Mouse (Mus musculus) neural tube, embryonic 11.5 days (tissue): ENCODE data around the gene Ccdc136. TPM values are rescaled to one million over a fixed set of nuclear protein-coding genes. Genes with fewer than 3 reads are reported as not detected.

Experiments
- ATAC-seq: fragments of 200-750 bp; cut with Nextera tagmentation; 2 replicates; pipeline ENCODE4 v1.8.0; 2017; ENCODE audit warnings: moderate number of reproducible peaks, mild to moderate bottlenecking, moderate TSS enrichment, moderate library complexity; ENCODE audit not compliant: insufficient read depth, low FRiP score, low TSS enrichment
- DNase-seq: peaks from one replicate; pipeline ENCODE4 v3.0.0-alpha.2; 2015; ENCODE audit warnings: low spot score
- H3K27ac ChIP-seq: fragments of 300-500 bp; sonication (generic); 2 replicates; pipeline ENCODE4 v1.5.1; 2014; ENCODE audit warnings: low read depth, mild to moderate bottlenecking, low read length
- H3K27me3 ChIP-seq: fragments of 300-500 bp; sonication (generic); 2 replicates; pipeline ENCODE4 v1.6.1; 2014; ENCODE audit warnings: mild to moderate bottlenecking, low read length, mixed read lengths; ENCODE audit not compliant: control insufficient read depth, insufficient read depth
- H3K36me3 ChIP-seq: fragments of 300-500 bp; sonication (generic); 2 replicates; pipeline ENCODE4 v1.6.1; 2014; ENCODE audit warnings: mild to moderate bottlenecking, low read length, moderate library complexity, mixed read lengths; ENCODE audit not compliant: control insufficient read depth, insufficient read depth
- H3K4me1 ChIP-seq: fragments of 300-500 bp; sonication (generic); 2 replicates; pipeline ENCODE4 v1.6.1; 2014; ENCODE audit warnings: low read length, mixed read lengths; ENCODE audit not compliant: control insufficient read depth, insufficient read depth
- H3K4me2 ChIP-seq: fragments of 300-500 bp; sonication (generic); 2 replicates; pipeline ENCODE4 v1.6.1; 2014; ENCODE audit warnings: low read depth, mild to moderate bottlenecking, moderate library complexity
- H3K4me3 ChIP-seq: fragments of 300-500 bp; sonication (generic); 2 replicates; pipeline ENCODE4 v1.5.1; 2014; ENCODE audit warnings: low read depth, low read length
- H3K9ac ChIP-seq: fragments of 300-500 bp; sonication (generic); 2 replicates; pipeline ENCODE4 v1.6.1; 2014; ENCODE audit warnings: mild to moderate bottlenecking, low read length
- H3K9me3 ChIP-seq: fragments of 300-500 bp; sonication (generic); 2 replicates; pipeline ENCODE4 v1.6.1; 2016; ENCODE audit warnings: low read length; ENCODE audit not compliant: control insufficient read depth
- WGBS: fragments of 180-500 bp; shearing (Covaris S2); extraction: QIAGEN DNeasy Blood & Tissue Kit; methylation state at CpG from one replicate; pipeline ENCODE4 v1.1.7; 2014; 5-methylcytosine and 5-hydroxymethylcytosine counted together
- polyA plus RNA-seq: library from polyadenylated mRNA; unstranded; fragments of >200 nt; fragmentation: Nextera tagmentation; extraction: Ambion mirVana; gene quantifications from 2 replicates; pipeline ENCODE4 v1.2.1, GENCODE M21; 2014

Gene Ccdc136
- polyA plus RNA-seq, 1 experiment from 2014 or later: 36.8 TPM

DNA sequence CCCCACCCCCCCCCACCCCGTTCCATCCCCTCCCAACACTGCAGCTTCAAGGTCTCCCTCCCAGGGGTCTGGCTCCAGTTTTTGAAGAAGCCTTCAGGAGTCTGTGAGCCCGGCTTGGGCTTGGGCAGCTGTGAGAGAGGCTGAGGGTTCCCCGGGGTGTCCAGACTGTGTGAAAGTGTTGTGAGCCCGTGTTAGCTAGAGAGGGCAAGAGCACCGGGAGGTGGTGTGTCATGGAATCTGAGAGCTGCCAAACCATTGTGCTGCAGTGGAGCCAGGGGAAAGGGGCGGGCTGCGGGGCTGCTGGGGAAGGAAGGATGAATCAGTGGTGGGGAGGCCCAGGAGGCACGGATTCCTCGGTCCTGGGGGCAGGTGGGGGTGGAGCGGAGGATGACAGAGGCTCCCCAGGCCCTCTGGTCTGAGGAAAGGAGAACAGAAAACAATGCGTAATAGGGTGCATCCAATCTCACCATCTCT, 40.4 kb downstream of the Ccdc136 start:
- Histone ChIP-seq H3K27ac (peak overlapping the region; percentile 70), H3K36me3 (no peaks in the 10 kb centered on the region; the same call in 1 of the 2 replicates), H3K9me3 (no peaks in the 10 kb centered on the region), H3K4me3 (0 out of 2 replicates have a peak overlapping the region, but pooled peaks have one; percentile 2), H3K9ac (peak overlapping the region; percentile 29), H3K27me3 (peaks cover 30% of the 10 kb centered on the region), H3K4me1 (peaks cover 30% of the 10 kb centered on the region), H3K4me2 (peak overlapping the region; percentile 62)
- DNase-seq: peak; percentile 29
- ATAC-seq: peak; percentile 15
- WGBS: 7% methylated on average over 11 of the region's 11 CpGs

DNA sequence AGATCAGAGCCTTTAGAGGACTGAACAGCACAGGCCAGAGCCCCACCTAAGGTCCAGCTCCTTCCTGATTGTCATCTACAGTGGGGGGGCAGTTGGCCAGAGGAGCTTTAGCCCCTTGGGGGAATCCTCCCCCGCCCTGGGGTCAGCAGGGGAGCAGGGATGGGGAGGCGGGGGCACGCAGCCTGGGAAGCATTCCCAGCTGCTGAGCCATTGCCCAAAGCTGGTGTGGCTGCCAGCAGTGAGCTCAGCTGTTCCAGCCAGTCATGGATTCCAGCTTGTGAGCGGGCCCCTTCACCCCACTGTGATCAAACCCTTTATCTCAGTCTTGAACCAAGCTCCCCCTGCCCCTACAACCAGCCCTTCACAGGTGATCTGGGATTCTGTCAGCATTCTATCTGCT, 43.1 kb downstream of the Ccdc136 start:
- WGBS: 88% methylated on average over 4 of the region's 4 CpGs
- H3K4me2 ChIP-seq: no peak overlapping the region
- no peaks in the 10 kb centered on the region; the same call in 1 of the 2 replicates for H3K36me3 ChIP-seq
- H3K9ac ChIP-seq: no peak overlapping the region
- H3K4me1 ChIP-seq: peaks cover 23% of the 10 kb centered on the region
- ATAC-seq (no peak), DNase-seq (no peak)
- H3K4me3 ChIP-seq: no peak overlapping the region
- no peaks in the 10 kb centered on the region for H3K9me3 ChIP-seq
- H3K27ac ChIP-seq: no peak overlapping the region
- peaks cover 11% of the 10 kb centered on the region for H3K27me3 ChIP-seq

DNA sequence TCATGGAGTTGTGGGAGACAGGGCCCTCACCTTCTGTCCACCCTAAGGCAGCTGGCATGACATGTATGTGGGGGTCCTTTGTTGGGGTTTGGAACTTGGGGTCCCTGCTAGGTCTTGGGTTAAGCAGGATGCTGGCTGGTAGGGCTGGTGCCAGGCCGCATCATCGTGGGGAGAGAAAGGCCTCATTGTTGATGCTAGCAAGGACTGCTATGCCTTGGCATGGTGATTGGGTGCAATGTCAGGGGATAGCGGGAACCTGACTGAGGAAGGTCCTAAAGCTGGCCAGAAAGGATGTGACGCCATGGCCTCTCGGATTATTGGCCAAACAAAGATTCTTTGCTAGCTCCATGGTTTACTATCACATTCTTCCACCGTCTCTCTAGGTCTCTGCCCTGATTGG, 43.7 kb downstream of the Ccdc136 start:
- Histone ChIP-seq H3K4me3 (no peak overlapping the region), H3K9ac (no peak overlapping the region), H3K9me3 (no peaks in the 10 kb centered on the region), H3K27me3 (peaks cover 5% of the 10 kb centered on the region; the same call in 1 of the 2 replicates), H3K27ac (no peak overlapping the region), H3K4me2 (no peak overlapping the region), H3K4me1 (peaks cover 20% of the 10 kb centered on the region), H3K36me3 (no peaks in the 10 kb centered on the region; the same call in 1 of the 2 replicates)
- WGBS: 94% methylated on average over 6 of the region's 6 CpGs
- ATAC-seq: no peak
- DNase-seq: no peak

DNA sequence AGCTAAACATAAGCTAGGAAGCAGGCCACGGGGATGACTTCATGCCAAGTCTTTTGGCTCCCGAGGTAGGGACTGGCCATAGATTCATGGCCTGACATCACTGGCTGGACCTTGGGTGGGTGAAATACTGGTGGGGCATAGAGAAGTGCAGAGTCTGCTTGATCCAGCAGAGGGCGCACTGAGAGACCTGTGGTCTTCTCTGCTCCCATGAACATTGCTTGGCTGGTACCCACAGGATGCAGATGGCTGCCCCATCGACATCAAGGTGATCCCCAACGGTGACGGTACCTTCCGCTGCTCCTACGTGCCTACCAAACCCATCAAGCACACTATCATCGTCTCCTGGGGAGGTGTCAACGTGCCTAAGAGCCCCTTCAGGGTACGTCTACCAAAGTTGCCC, 48.7 kb downstream of the Ccdc136 start:
- Histone ChIP-seq H3K4me3 (no peak overlapping the region), H3K9ac (no peak overlapping the region), H3K36me3 (no peaks in the 10 kb centered on the region; the same call in 1 of the 2 replicates), H3K4me2 (no peak overlapping the region), H3K4me1 (no peaks in the 10 kb centered on the region), H3K9me3 (no peaks in the 10 kb centered on the region), H3K27ac (no peak overlapping the region), H3K27me3 (no peaks in the 10 kb centered on the region)
- DNase-seq (no peak), ATAC-seq (no peak)
- WGBS: 74% methylated on average over 11 of the region's 11 CpGs

DNA sequence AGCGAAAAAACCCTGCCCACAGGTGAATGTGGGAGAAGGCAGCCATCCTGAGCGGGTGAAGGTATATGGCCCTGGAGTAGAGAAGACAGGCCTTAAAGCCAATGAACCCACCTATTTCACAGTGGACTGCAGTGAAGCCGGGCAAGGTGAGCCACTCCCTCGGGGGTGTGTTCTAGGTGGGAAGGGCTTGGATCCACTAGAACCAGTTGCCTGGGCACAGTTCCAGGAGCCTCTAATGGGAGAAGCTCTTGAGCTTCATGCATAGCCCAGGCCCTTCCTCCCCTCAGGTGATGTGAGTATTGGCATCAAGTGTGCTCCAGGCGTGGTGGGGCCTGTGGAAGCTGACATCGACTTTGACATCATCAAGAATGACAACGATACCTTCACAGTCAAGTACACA, 49.2 kb downstream of the Ccdc136 start:
- no peaks in the 10 kb centered on the region for H3K4me1 ChIP-seq
- DNase-seq: no peak
- no peak for ATAC-seq
- H3K9ac ChIP-seq: no peak overlapping the region
- H3K4me2 ChIP-seq: no peak overlapping the region
- H3K27me3 ChIP-seq: no peaks in the 10 kb centered on the region
- no peak overlapping the region for H3K27ac ChIP-seq
- H3K36me3 ChIP-seq: no peaks in the 10 kb centered on the region; the same call in 1 of the 2 replicates
- no peak overlapping the region for H3K4me3 ChIP-seq
- WGBS: 97% methylated on average over 7 of the region's 7 CpGs
- no peaks in the 10 kb centered on the region for H3K9me3 ChIP-seq

DNA sequence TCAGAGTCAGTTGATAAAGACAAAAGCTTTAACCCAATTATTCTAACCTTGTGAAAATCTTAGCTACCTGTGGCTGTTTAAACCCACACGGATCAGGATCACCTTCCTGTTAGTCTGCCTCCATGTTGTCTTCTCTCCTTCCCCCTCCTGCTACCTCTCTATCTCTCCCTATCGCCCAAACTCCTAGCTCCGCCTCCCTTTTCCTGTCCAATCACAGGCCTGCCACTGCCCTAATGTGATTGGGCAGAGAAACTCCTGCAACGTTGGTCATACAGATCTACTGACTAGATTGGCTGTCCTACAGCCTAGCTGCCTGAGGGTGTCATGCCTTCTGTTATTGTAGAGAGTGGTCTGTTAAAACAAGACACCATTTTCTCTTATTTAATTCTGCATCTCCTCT, 53.7 kb downstream of the Ccdc136 start:
- WGBS: 33% methylated on average over 4 of the region's 4 CpGs
- H3K4me2 ChIP-seq: no peak overlapping the region
- ATAC-seq: no peak
- DNase-seq: no peak
- no peak overlapping the region for H3K27ac ChIP-seq
- no peak overlapping the region for H3K4me3 ChIP-seq
- no peaks in the 10 kb centered on the region for H3K27me3 ChIP-seq
- no peaks in the 10 kb centered on the region for H3K4me1 ChIP-seq
- H3K36me3 ChIP-seq: no peaks in the 10 kb centered on the region; the same call in 1 of the 2 replicates
- H3K9ac ChIP-seq: no peak overlapping the region
- no peaks in the 10 kb centered on the region for H3K9me3 ChIP-seq

DNA sequence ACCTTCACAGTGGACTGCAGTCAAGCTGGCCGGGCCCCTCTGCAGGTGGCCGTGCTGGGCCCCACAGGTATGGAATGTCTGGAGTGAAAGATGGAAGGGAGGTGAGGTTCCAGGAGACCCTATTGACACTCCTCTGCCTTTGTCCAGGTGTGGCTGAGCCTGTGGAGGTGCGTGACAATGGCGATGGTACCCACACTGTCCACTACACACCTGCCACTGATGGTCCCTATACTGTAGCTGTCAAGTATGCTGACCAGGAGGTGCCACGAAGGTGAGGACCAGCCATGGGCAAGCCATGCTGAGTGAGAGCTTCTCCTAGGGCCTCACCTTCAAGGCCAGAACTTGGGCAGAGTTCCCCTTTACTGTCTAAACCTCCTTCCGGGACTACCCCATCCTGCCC, 54.6 kb downstream of the Ccdc136 start:
- Histone ChIP-seq H3K9ac (no peak overlapping the region), H3K36me3 (no peaks in the 10 kb centered on the region; the same call in 1 of the 2 replicates), H3K4me1 (no peaks in the 10 kb centered on the region), H3K27ac (no peak overlapping the region), H3K4me2 (no peak overlapping the region), H3K4me3 (no peak overlapping the region), H3K27me3 (no peaks in the 10 kb centered on the region), H3K9me3 (no peaks in the 10 kb centered on the region)
- ATAC-seq (no peak), DNase-seq (no peak)
- 93% methylated on average over 6 of the region's 6 CpGs for WGBS

DNA sequence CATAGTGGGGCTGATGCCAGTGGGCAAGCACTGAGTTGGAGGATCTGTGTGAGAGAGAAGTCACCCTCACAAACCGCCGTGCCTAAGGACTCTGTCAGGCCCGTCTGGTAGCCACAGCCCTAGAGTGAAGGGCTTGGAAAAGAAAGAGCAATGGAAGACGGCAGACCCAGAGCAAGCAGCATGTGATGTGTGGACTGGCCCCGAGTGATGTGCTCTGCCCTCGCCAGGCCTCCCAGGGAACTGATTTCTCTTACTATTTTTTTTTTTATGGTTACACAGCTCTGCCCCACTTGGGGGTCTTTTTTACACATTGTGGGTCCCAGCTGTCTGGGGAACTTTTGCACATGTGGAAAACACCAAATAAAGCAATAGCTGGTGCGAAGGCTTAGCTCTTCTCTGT, 65.4 kb downstream of the Ccdc136 start:
- H3K4me2 ChIP-seq: no peak overlapping the region
- 67% methylated on average over 7 of the region's 7 CpGs for whole genome bisulfite sequencing
- DNase-seq: no peak
- ATAC-seq: no peak
- H3K27me3 ChIP-seq: no peaks in the 10 kb centered on the region
- no peak overlapping the region for H3K4me3 ChIP-seq
- no peak overlapping the region for H3K9ac ChIP-seq
- no peaks in the 10 kb centered on the region for H3K36me3 ChIP-seq
- no peaks in the 10 kb centered on the region for H3K4me1 ChIP-seq
- H3K9me3 ChIP-seq: no peaks in the 10 kb centered on the region
- H3K27ac ChIP-seq: no peak overlapping the region

DNA sequence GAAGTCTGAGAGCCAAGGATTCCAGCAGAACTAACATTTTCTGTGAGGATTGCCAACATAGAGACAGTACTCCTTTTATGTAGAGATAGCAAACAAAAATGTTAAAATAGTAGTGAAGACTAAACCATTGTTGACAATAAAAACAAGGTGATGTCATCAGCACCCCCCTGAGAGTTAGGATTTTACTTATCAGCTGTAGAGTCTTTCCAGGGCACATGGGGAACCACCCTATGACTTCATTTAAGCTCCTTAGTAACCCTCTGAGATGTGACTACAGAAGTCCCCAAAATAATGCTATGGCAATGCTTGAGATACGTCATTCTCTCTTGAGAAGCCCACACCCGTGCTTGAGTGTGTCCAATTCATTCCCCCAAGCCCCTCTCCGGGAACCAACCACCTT, 67.3 kb downstream of the Ccdc136 start:
- no peak overlapping the region for H3K27ac ChIP-seq
- no peaks in the 10 kb centered on the region for H3K9me3 ChIP-seq
- H3K9ac ChIP-seq: no peak overlapping the region
- DNase-seq (no peak), ATAC-seq (no peak)
- H3K4me2 ChIP-seq: no peak overlapping the region
- 93% methylated on average over 3 of the region's 3 CpGs for WGBS
- H3K27me3 ChIP-seq: no peaks in the 10 kb centered on the region
- no peak overlapping the region for H3K4me3 ChIP-seq
- peaks cover 3% of the 10 kb centered on the region for H3K4me1 ChIP-seq
- no peaks in the 10 kb centered on the region for H3K36me3 ChIP-seq
